Mouse (Mus musculus) sigmoid colon, adult 10 weeks (tissue): ENCODE measurements around the gene Brpf1. TPM values are rescaled to one million over a fixed set of nuclear protein-coding genes. Genes with fewer than 3 reads are reported as not detected.

Experiments used
- polyA plus RNA-seq: library from polyadenylated mRNA; stranded (reverse); fragments of 350-450 nt; fragmentation: Illumina TruSeq; extraction: RNeasy Lipid Tissue Mini Kit (QIAGEN cat#74804); gene quantifications from one replicate; pipeline ENCODE4 v1.2.3, GENCODE M21; 2014; ENCODE audit warnings: low read depth, low replicate concordance

Brpf1 gene
- 5.7 TPM for polyA plus RNA-seq

DNA sequence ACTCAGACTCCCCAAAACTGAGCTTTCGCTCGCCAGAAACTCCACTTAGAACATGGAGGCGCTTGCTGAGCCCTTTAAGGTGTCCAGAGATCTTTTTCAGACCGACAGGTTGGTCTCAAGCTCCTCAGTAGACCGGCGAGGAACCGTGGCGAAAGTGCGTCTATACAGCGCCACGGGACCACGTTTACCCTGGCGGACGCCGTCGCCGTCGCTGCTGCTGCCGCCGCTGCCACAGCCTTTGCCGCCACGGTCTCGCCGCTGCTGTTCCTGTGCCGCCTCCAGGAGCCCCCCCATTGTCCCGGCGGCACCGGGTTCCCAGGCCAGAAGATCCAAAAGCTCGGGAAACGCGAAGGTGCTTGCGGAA lies at the start of gene Brpf1:
Gene Brpf1, plus strand, starts transcription at position 152 of the 364 bp plus-strand sequence.

DNA sequence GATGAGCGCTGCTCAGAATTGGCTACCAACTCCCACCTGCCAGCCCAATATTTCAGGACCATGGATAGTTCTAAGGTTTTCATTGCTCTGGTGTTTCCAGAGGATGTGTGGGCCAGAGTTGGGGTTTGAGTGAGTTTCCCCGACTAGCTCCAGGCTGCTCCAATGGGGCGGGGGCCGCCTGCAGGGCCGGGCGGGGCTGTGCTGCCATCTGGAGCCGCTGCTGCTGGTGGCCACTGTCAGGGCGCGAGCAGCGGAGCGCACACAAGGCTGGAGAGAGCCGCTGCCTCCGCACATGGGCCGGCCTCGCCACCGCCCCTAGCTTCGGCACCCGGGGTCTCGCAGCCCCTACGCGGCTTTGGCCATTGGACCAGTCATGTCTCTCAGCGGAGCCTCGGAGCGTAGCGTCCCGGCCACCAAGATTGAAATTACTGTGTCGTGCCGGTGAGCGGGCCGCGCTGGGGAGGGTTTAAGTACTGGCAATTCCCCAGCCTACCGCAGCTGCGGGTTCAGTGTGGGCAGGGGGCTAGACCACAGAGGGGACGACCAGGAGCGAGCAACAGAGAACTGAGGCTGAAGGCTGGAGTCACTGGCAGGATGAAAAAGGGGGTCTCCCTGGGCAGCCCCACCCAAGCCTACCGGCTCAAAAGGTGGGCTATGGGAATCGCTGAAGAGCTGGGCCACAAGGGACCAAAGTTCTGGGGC lies 24.7 kb upstream of the Brpf1 start, which contains the start of gene Cpne9:
Gene Cpne9, plus strand, starts transcription at position 207 of the 702 bp plus-strand sequence.

DNA sequence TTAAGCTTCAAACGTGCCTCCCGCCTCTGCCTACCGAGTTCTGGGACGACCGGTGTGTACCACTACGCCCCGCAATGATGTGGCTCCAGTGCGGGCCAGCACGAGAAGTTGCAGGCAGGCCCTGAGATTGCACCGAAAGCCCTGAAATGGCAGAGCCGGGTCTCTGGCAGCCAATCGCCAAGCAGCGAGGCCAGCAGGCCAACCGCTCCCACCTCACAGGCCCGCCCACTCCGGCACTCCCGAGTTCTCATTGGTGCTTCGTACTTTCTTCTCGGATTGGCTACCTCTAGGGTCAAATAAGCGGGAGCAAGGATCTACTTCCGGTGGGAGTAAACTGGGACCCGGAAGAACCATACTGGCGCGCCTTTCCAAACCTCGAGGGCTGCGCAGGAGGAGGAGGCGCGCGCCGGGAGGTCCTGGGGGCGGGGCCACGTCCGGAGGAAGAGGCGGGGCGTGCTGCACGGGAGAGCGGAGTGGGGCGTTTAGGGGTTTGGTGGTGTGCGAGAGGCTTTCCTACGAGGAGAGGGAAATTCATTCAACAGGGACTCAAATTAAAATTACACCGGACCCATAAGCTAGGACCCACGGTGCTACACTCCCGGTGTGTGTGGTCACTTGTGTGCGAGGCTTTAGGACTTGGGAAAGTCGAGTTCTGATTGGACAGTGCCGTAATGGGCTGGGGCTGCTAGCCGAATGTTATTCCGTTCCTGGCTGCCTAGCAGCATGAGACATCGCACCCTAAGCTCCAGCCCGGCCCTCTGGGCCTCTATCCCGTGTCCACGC lies 19.8 kb downstream of the Brpf1 start, which contains the start of gene Ogg1:
Gene Ogg1, plus strand, starts transcription at position 440 of the 783 bp plus-strand sequence.

DNA sequence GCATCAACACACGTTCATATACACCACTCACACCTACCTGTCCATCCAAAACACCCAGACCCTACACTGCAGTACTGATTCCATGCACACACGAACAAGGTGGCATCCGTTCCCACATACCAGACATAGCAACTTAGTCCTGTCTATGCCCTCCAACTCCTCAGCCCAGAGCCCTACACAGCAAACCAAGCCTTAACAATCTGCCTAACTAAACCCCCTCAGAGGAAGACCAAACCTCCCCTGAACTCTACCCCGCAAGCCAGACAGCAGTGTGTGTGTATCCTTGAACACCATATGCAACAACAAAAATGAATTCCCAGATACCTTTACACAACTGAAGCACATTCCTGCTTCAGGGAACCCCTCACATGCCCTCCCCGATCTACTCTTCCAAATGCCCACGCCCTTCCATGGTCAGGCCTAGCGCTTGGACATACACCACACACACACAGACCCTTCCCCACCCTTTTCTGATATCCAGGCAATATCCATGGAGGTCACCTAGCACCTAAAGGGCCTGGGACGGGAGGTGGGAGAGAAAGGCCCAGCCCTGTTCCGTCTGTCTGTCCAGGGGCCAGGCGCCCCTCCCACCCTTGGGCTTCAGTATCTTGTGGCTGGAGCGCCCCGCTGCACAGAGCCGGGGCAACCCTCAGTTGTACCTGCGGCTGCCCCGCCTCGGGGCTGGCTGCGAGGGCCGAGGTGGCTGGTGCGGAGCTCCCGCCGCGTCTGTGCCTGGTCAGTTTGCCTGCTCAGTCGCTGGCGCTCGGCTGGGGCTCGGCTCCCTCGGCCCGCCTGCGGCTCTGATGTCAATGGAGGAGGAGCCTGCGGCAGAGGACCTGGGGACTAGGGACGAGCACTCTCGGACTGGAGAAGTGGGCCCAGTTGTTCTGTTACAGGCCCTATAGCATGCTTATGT lies 36.5 kb downstream of the Brpf1 start, which contains the start of gene Camk1:
Gene Camk1, minus strand, starts transcription at position 808 of the 916 bp plus-strand sequence.

Other genes starting within 250 kb of the Brpf1 start
- gene Setd5, start 229.8 kb upstream of the Brpf1 start, polyA plus RNA-seq = 162 TPM
- 0.25 TPM for gene Lhfpl4, start 111.8 kb upstream of the Brpf1 start, polyA plus RNA-seq
- gene Mtmr14, start 69.3 kb upstream of the Brpf1 start, polyA plus RNA-seq = 24.4 TPM
- not detected for gene Cpne9, start 24.8 kb upstream of the Brpf1 start, polyA plus RNA-seq
- gene Ogg1, start 19.8 kb downstream of the Brpf1 start, polyA plus RNA-seq = 3.8 TPM
- gene Camk1, start 36.8 kb downstream of the Brpf1 start, polyA plus RNA-seq = 20.0 TPM
- gene Tada3, start 70.7 kb downstream of the Brpf1 start, polyA plus RNA-seq = 2.2 TPM
- 110 TPM for gene Arpc4, start 71.0 kb downstream of the Brpf1 start, polyA plus RNA-seq
- gene Ttll3, start 82.1 kb downstream of the Brpf1 start, polyA plus RNA-seq = 3.0 TPM
- gene Rpusd3, start 112.2 kb downstream of the Brpf1 start, polyA plus RNA-seq = not detected
- gene Cidec, start 128.6 kb downstream of the Brpf1 start, polyA plus RNA-seq = 0.69 TPM
- gene Jagn1, start 135.4 kb downstream of the Brpf1 start, polyA plus RNA-seq = 17.2 TPM
- 8.7 TPM for gene Il17re, start 151.3 kb downstream of the Brpf1 start, polyA plus RNA-seq
- gene Il17rc, start 164.3 kb downstream of the Brpf1 start, polyA plus RNA-seq = 3.8 TPM
- 1.8 TPM for gene Creld1, start 176.2 kb downstream of the Brpf1 start, polyA plus RNA-seq
- not detected for gene Prrt3, start 194.8 kb downstream of the Brpf1 start, polyA plus RNA-seq
- gene Emc3, start 224.5 kb downstream of the Brpf1 start, polyA plus RNA-seq = 76.8 TPM
- gene Fancd2, start 224.5 kb downstream of the Brpf1 start, polyA plus RNA-seq = 2.5 TPM